In genomic region chr1:162871701-162872311, GRCm38 (mm10) we compare ENCODE assay signal across 12 mouse cellular contexts. TPM values are rescaled to one million over a fixed set of nuclear protein-coding genes. Genes with fewer than 3 reads are reported as not detected.
DNase-seq lines count a peak whose midpoint lies in the region; ATAC-seq and TF ChIP-seq lines count a peak whose summit lies in the region.
"Had no signal": no experiment of that assay in that cellular context is flagged by ENCODE, and none has a peak within 500 bp of the region (broad histone marks: within the 10 kb centered on the region; RNA-seq: fewer than 3 reads in every experiment).

No protein-coding gene starts in this region.

- no peaks in the 10 kb centered on the region for H3K36me3 ChIP-seq in intestine, embryonic 14.5 days (ENCODE audit: control insufficient read depth, insufficient read depth, low read length)
- H3K36me3 ChIP-seq in limb, embryonic 13.5 days, result no peaks in the 10 kb centered on the region
- H3K36me3 ChIP-seq: hindbrain, embryonic 13.5 days; midbrain, embryonic 12.5 days had no signal

- no peak overlapping the region for H3K9ac ChIP-seq in intestine, embryonic 14.5 days (ENCODE audit: low read length)
- H3K9ac ChIP-seq in limb, embryonic 13.5 days, result no peak overlapping the region
- H3K9ac ChIP-seq: forebrain, postnatal 0 days; hindbrain, embryonic 13.5 days; midbrain, embryonic 12.5 days had no signal

- 0 out of 2 replicates have a peak, but pooled peaks have one; percentile 40 for ATAC-seq in intestine, embryonic 14.5 days (replicated peaks; ENCODE audit: low FRiP score, low TSS enrichment, low read depth)
- ATAC-seq in limb, embryonic 13.5 days (ENCODE audit: low FRiP score, low read depth), result peak; percentile 83
- ATAC-seq: forebrain, postnatal 0 days had no signal

- 0 out of 2 replicates have a peak, but pooled peaks cover 3% of the 10 kb centered on the region for H3K4me1 ChIP-seq in intestine, embryonic 14.5 days (replicated peaks; ENCODE audit: control insufficient read depth, insufficient read depth, low read length)
- H3K4me1 ChIP-seq in limb, embryonic 13.5 days, result peaks cover 38% of the 10 kb centered on the region
- H3K4me1 ChIP-seq: midbrain, embryonic 12.5 days had no signal

- no peak for TF ChIP-seq POLR2A in brain, embryonic 14.5 days (IDR thresholded peaks at IDR 0.05; ENCODE audit: borderline replicate concordance, extremely low read depth, insufficient read depth, insufficient read length, poor library complexity, severe bottlenecking)

- 32% methylated on average over 9 of the region's 9 CpGs for WGBS in intestine, embryonic 14.5 days
- WGBS in limb, embryonic 13.5 days, result 9% methylated on average over 9 of the region's 9 CpGs

- no peak overlapping the region for H3K4me3 ChIP-seq in intestine, embryonic 14.5 days (ENCODE audit: low read depth, low read length)
- H3K4me3 ChIP-seq in limb, embryonic 13.5 days, result no peak overlapping the region
- H3K4me3 ChIP-seq: hindbrain, embryonic 13.5 days; midbrain, embryonic 12.5 days had no signal

- H3K27ac ChIP-seq in intestine, embryonic 14.5 days (ENCODE audit: low read depth), result peak overlapping the region; percentile 5; the same call in 1 of the 2 replicates
- H3K27ac ChIP-seq in limb, embryonic 13.5 days, result peak overlapping the region; percentile 79
- H3K27ac ChIP-seq: hindbrain, embryonic 13.5 days; midbrain, embryonic 12.5 days had no signal

- H3K27me3 ChIP-seq in intestine, embryonic 14.5 days (replicated peaks; ENCODE audit: control insufficient read depth, insufficient read depth, low read length), result no peaks in the 10 kb centered on the region
- no peaks in the 10 kb centered on the region for H3K27me3 ChIP-seq in limb, embryonic 13.5 days
- H3K27me3 ChIP-seq: hindbrain, embryonic 13.5 days; midbrain, embryonic 12.5 days had no signal

- DNase-seq in heart, adult 11 months, result peak; percentile 92
- DNase-seq in heart, adult 8-10 months (ENCODE audit: low spot score), result no peak
- DNase-seq in brain, embryonic 14.5 days (ENCODE audit: low read depth), result peak; percentile 28
- DNase-seq in intestine, embryonic 14.5 days (ENCODE audit: low spot score), result no peak
- no peak for DNase-seq in B cell, adult 2 months
- DNase-seq in urinary bladder, postnatal 10 days (ENCODE audit: low spot score), result no peak
- no peak for DNase-seq in frontal cortex, postnatal 10 days (ENCODE audit: low spot score in 2 of 2)
- DNase-seq: forebrain, postnatal 0 days had no signal

- no peak for TF ChIP-seq CTCF in brain, embryonic 14.5 days (IDR thresholded peaks at IDR 0.05; ENCODE audit: borderline replicate concordance, extremely low read depth, insufficient read depth, insufficient read length)

- H3K4me2 ChIP-seq in intestine, embryonic 14.5 days (ENCODE audit: low read length), result no peak overlapping the region
- peak overlapping the region; percentile 36 for H3K4me2 ChIP-seq in limb, embryonic 13.5 days (replicated peaks)
- H3K4me2 ChIP-seq: hindbrain, embryonic 13.5 days; midbrain, embryonic 12.5 days had no signal

- no peaks in the 10 kb centered on the region for H3K9me3 ChIP-seq in intestine, embryonic 14.5 days (ENCODE audit: control insufficient read depth, low read length)
- H3K9me3 ChIP-seq in limb, embryonic 13.5 days, result no peaks in the 10 kb centered on the region
- H3K9me3 ChIP-seq: midbrain, embryonic 12.5 days had no signal

RNA-seq across cellular contexts. Expression of gene Fmo1, which starts 5.4 kb away (rescaled TPM):
- total RNA-seq in heart, adult 8-10 months (2022), result 10 to 100 TPM; 31.3 to 36.7 (median 35.1) TPM
- polyA plus RNA-seq in brain, embryonic 14.5 days (2012; rRNA removed), result 25.5 and 38.2 TPM in 2 replicates
- polyA plus RNA-seq in intestine, embryonic 14.5 days (2014; fragmentation: Nextera tagmentation; extraction: Ambion mirVana), result 12.4 and 15.2 TPM in 2 replicates
- polyA plus RNA-seq in limb, embryonic 13.5 days (2015; fragmentation: Nextera tagmentation; extraction: Ambion mirVana), result 12.0 and 14.9 TPM in 2 replicates

RNA-seq across cellular contexts. Expression of gene Fmo2, which starts 26.7 kb away (rescaled TPM):
- 10 to 100 TPM; 39.6 to 65.4 (median 54.4) TPM for total RNA-seq in heart, adult 8-10 months (2022)
- polyA plus RNA-seq in brain, embryonic 14.5 days (2012; rRNA removed), result 0.14 and 0.34 TPM in 2 replicates
- 0.22 and 1.5 TPM in 2 replicates for polyA plus RNA-seq in intestine, embryonic 14.5 days (2014; fragmentation: Nextera tagmentation; extraction: Ambion mirVana)
- polyA plus RNA-seq in limb, embryonic 13.5 days (2015; fragmentation: Nextera tagmentation; extraction: Ambion mirVana), result 0.38 and 0.45 TPM in 2 replicates

RNA-seq across cellular contexts. Expression of gene Fmo4, which starts 58.0 kb away (rescaled TPM):
- not detected for total RNA-seq in heart, adult 8-10 months (2022)
- polyA plus RNA-seq in brain, embryonic 14.5 days (2012; rRNA removed), result 0.55 and 0.79 TPM in 2 replicates
- 0.81 and 2.2 TPM in 2 replicates for polyA plus RNA-seq in intestine, embryonic 14.5 days (2014; fragmentation: Nextera tagmentation; extraction: Ambion mirVana)
- polyA plus RNA-seq in limb, embryonic 13.5 days (2015; fragmentation: Nextera tagmentation; extraction: Ambion mirVana), result 0.23 and 0.51 TPM in 2 replicates
- polyA plus RNA-seq: spleen, adult 2 months had no signal

Comparison
In these comparisons a context has a peak if more than half of its experiments do, and no peak if none do; other contexts are left out.
1. DNase-seq: peak in heart, adult 11 months (single experiment) and brain, embryonic 14.5 days (single experiment); none in heart, adult 8-10 months (single experiment), intestine, embryonic 14.5 days (single experiment), B cell, adult 2 months (0 of 2), urinary bladder, postnatal 10 days (single experiment) and frontal cortex, postnatal 10 days (0 of 2).